Mouse (Mus musculus) lung, adult 2 months (tissue): ENCODE measurements at regions not wholly inside any gene's neighbourhood (a gene's known extent, or its start where the extent isn't known, plus 50 kb on each side); places are given as distances from the start of the nearest gene placed in this dataset.

ENCODE experiments used
- CTCF ChIP-seq: fragments of 200-500 bp; IDR thresholded peaks from 2 replicates; pipeline ENCODE4 v1.5.1; 2011; ENCODE audit warnings: mild to moderate bottlenecking, low read length, control low read depth; ENCODE audit not compliant: insufficient read depth
- POLR2A ChIP-seq: fragments of 200-500 bp; IDR thresholded peaks from 2 replicates; pipeline ENCODE4 v1.6.1; 2011; ENCODE audit warnings: low read depth, mild to moderate bottlenecking, control low read depth, low read length, borderline replicate concordance; ENCODE audit errors: extremely low read depth

GRCm38 (mm10) chr13:52262949-52263550 lies 268.0 kb downstream of the Diras2 start:
- TF ChIP-seq POLR2A (no peak), CTCF (no peak)
